Mouse (Mus musculus) urinary bladder, postnatal 0 days (tissue): ENCODE data around the gene Eras. TPM values are rescaled to one million over a fixed set of nuclear protein-coding genes. Genes with fewer than 3 reads are reported as not detected.

ENCODE experiments used
- polyA plus RNA-seq: library from polyadenylated mRNA; unstranded; fragments of >200 nt; fragmentation: Nextera tagmentation; extraction: Ambion mirVana; gene quantifications from 2 replicates; pipeline ENCODE4 v1.2.1, GENCODE M21; 2015

Gene Eras
- polyA plus RNA-seq, result not detected in 2 replicates

GRCm38 (mm10) chrX:7928270-7928790, at the start of gene Eras:
TSS of gene Eras (minus strand) at chrX:7928607.

GRCm38 (mm10) chrX:7977892-7978291, 49.5 kb upstream of the Eras start, which contains the start of gene Gata1:
TSS of gene Gata1 (minus strand) at chrX:7978071.

GRCm38 (mm10) chrX:7947108-7947899, 18.9 kb upstream of the Eras start, which contains the start of gene Hdac6:
TSS of gene Hdac6 (minus strand) at chrX:7947889.

DNA sequence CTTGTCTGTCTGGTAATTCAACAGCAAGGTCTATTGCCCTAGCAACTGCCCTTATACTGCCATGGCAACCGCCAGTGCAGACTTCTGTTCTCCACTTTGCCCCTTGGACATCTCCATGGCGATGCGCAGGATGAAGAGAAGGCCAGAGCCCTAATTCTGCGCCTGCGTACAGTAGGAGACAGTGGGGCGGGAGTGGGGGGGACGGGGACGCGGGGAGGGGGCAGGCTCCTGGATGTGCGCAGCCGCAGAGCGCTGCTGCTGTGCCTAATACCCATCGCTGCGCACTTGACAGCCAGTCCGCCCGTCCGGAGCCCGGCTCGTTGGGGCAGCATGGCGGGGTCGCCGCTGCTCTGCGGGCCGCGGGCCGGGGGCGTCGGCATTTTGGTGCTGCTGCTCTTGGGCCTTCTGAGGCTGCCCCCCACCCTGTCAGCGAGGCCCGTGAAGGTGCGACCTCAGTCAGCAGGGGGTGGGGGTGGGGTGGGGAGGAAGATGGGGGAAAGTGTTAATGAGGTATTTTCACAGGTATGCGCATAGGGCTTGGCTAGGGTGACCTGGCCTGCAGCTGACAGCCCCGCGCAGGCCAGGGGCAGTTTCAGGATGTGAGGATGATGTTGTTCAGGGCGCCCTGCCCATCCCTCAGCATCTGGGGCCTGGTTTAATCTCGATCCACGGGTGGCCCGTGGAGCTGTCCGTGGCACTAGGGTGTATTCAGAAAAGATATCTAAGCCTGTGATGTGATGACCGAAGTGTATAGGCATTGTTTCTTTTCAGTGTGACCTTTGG, 8.6 kb downstream of the Eras start, which contains the start of gene Pcsk1n:
Pcsk1n (plus strand) TSS at position 222 of the 783 bp plus-strand sequence.

GRCm38 (mm10) chrX:7909242-7909641, 19.2 kb downstream of the Eras start, which contains the start of gene Gm10490:
TSS of gene Gm10490 (plus strand) at chrX:7909542.

DNA sequence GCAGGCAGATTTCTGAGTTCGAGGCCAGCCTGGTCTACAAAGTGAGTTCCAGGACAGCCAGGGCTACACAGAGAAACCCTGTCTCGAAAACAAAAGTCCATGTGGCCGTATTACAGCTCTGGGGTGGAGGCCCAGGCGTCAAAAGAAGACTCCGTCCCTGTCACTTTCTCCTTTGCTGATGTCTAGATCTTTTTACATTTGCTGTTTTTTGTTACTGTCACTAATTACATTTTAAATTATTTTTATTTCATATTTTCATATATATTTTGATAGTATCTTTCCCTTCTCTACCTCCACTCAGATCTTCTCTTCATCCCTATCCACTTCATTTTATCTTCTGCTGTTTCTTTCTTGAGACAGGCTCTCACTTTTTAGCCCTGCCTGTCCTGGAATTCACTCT, 20.7 kb downstream of the Eras start, which contains the start of gene Gm10491:
Gm10491 (minus strand) TSS at position 101 of the 400 bp plus-strand sequence.

GRCm38 (mm10) chrX:7898880-7899874, 29.2 kb downstream of the Eras start, which contains the start of the genes Pqbp1 and Timm17b:
TSS of gene Pqbp1 (minus strand) at chrX:7899269.
TSS of gene Timm17b (plus strand) at chrX:7899357.

GRCm38 (mm10) chrX:7883841-7884567, 44.4 kb downstream of the Eras start, which contains the start of gene Slc35a2:
TSS of gene Slc35a2 (plus strand) at chrX:7884028.

DNA sequence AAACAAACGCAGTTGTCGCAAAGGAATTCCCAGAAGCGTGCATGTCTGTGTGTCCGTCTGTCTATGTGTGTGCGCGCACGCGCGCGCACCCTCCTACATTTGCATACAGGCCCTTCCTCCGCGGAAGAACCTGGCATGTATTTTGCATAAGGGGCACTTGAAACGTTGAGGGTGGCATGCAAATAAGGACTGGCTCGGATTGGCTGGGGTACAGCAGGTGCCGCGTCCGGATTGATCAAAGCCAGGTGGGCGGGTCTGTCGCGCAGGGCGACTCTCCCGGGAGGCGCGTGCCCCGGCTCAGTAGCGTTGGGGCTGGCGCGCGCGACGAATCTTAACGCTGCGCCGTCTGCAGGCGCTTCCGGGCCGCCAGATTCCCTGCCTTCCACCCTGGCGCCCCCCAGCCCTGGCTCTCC, 50.4 kb downstream of the Eras start, which contains the start of gene Pim2:
Pim2 (plus strand) TSS at position 256 of the 413 bp plus-strand sequence.

Other genes starting within 250 kb of the Eras start
- 0.47 and 0.53 TPM in 2 replicates for gene Magix, start 247.4 kb downstream of the Eras start, polyA plus RNA-seq
- 19.2 and 20.6 TPM in 2 replicates for gene Gpkow, start 231.5 kb downstream of the Eras start, polyA plus RNA-seq
- gene Wdr45, start 214.3 kb downstream of the Eras start, polyA plus RNA-seq, result 23.7 and 30.3 TPM in 2 replicates
- gene Gm45208, start 206.4 kb downstream of the Eras start, polyA plus RNA-seq, result 0.61 TPM in 1 of 2 replicates, not detected in the other
- gene Praf2, start 200.2 kb downstream of the Eras start, polyA plus RNA-seq, result 38.2 and 41.3 TPM in 2 replicates
- gene Ccdc120, start 177.7 kb downstream of the Eras start, polyA plus RNA-seq, result 9.0 and 10.0 TPM in 2 replicates
- 21.3 and 23.4 TPM in 2 replicates for gene Tfe3, start 166.0 kb downstream of the Eras start, polyA plus RNA-seq
- 19.2 and 23.6 TPM in 2 replicates for gene Gripap1, start 138.8 kb downstream of the Eras start, polyA plus RNA-seq
- 0.98 and 1.4 TPM in 2 replicates for gene Kcnd1, start 106.3 kb downstream of the Eras start, polyA plus RNA-seq
- gene Otud5, start 87.2 kb downstream of the Eras start, polyA plus RNA-seq, result 23.4 and 24.7 TPM in 2 replicates
- gene Pim2, start 50.3 kb downstream of the Eras start, polyA plus RNA-seq, result 4.7 and 5.1 TPM in 2 replicates
- 33.6 and 37.9 TPM in 2 replicates for gene Slc35a2, start 44.6 kb downstream of the Eras start, polyA plus RNA-seq
- gene Pqbp1, start 29.3 kb downstream of the Eras start, polyA plus RNA-seq, result 64.1 and 69.9 TPM in 2 replicates
- 98.1 and 101 TPM in 2 replicates for gene Timm17b, start 29.2 kb downstream of the Eras start, polyA plus RNA-seq
- gene Gm10491, start 20.8 kb downstream of the Eras start, polyA plus RNA-seq, result not detected in 2 replicates
- not detected in 2 replicates for gene Gm10490, start 19.1 kb downstream of the Eras start, polyA plus RNA-seq
- 0.71 and 0.74 TPM in 2 replicates for gene Pcsk1n, start 8.8 kb downstream of the Eras start, polyA plus RNA-seq
- gene Hdac6, start 19.3 kb upstream of the Eras start, polyA plus RNA-seq, result 9.2 and 9.7 TPM in 2 replicates
- 0.19 and 0.42 TPM in 2 replicates for gene Gata1, start 49.5 kb upstream of the Eras start, polyA plus RNA-seq
- not detected in 2 replicates for gene Glod5, start 89.9 kb upstream of the Eras start, polyA plus RNA-seq
- 13.4 and 15.2 TPM in 2 replicates for gene Suv39h1, start 146.2 kb upstream of the Eras start, polyA plus RNA-seq
- 0.46 and 0.93 TPM in 2 replicates for gene Was, start 161.9 kb upstream of the Eras start, polyA plus RNA-seq
- 20.9 and 21.7 TPM in 2 replicates for gene Wdr13, start 204.3 kb upstream of the Eras start, polyA plus RNA-seq
- gene Rbm3, start 217.3 kb upstream of the Eras start, polyA plus RNA-seq, result 526 and 612 TPM in 2 replicates
- 7.1 and 7.2 TPM in 2 replicates for gene Tbc1d25, start 247.6 kb upstream of the Eras start, polyA plus RNA-seq